Mouse (Mus musculus) embryonic facial prominence, embryonic 13.5 days (tissue): ENCODE results near the gene Lmf1. TPM values are rescaled to one million over a fixed set of nuclear protein-coding genes. Genes with fewer than 3 reads are reported as not detected.

ENCODE experiments used
- polyA plus RNA-seq: library from polyadenylated mRNA; unstranded; fragments of >200 nt; fragmentation: Nextera tagmentation; extraction: Ambion mirVana; gene quantifications from 2 replicates; pipeline ENCODE4 v1.2.1, GENCODE M21; 2015

The Lmf1 gene
- polyA plus RNA-seq, 1 experiment from 2014 or later = 33.8 TPM

Other genes starting within 250 kb of the Lmf1 start
- gene Tpsab1, start 233.5 kb upstream of the Lmf1 start, polyA plus RNA-seq = 0.21 and 0.23 TPM in 2 replicates
- gene Tpsb2, start 212.8 kb upstream of the Lmf1 start, polyA plus RNA-seq = 0.95 and 3.7 TPM in 2 replicates
- 1.0 and 2.2 TPM in 2 replicates for gene Tpsg1, start 209.8 kb upstream of the Lmf1 start, polyA plus RNA-seq
- 6.2 and 8.6 TPM in 2 replicates for gene Cacna1h, start 145.3 kb upstream of the Lmf1 start, polyA plus RNA-seq
- gene Tekt4, start 124.5 kb upstream of the Lmf1 start, polyA plus RNA-seq = not detected in 2 replicates
- 0.36 and 0.65 TPM in 2 replicates for gene Sstr5, start 81.8 kb upstream of the Lmf1 start, polyA plus RNA-seq
- 9.1 and 11.1 TPM in 2 replicates for gene Sox8, start 8.4 kb upstream of the Lmf1 start, polyA plus RNA-seq
- gene Gng13, start 138.1 kb downstream of the Lmf1 start, polyA plus RNA-seq = 5.8 and 10.3 TPM in 2 replicates
- 31.6 and 35.9 TPM in 2 replicates for gene Chtf18, start 148.3 kb downstream of the Lmf1 start, polyA plus RNA-seq
- gene Rpusd1, start 148.6 kb downstream of the Lmf1 start, polyA plus RNA-seq = 28.0 and 28.9 TPM in 2 replicates
- 0.83 TPM in 1 of 2 replicates, not detected in the other for gene Mslnl, start 157.0 kb downstream of the Lmf1 start, polyA plus RNA-seq
- gene Msln, start 175.3 kb downstream of the Lmf1 start, polyA plus RNA-seq = 0.17 and 0.42 TPM in 2 replicates
- 24.7 and 24.9 TPM in 2 replicates for gene Narfl, start 194.7 kb downstream of the Lmf1 start, polyA plus RNA-seq
- 74.6 and 89.5 TPM in 2 replicates for gene Haghl, start 206.6 kb downstream of the Lmf1 start, polyA plus RNA-seq
- gene Ccdc78, start 207.5 kb downstream of the Lmf1 start, polyA plus RNA-seq = 0.20 and 0.25 TPM in 2 replicates
- 65.3 and 78.1 TPM in 2 replicates for gene Fam173a, start 213.8 kb downstream of the Lmf1 start, polyA plus RNA-seq
- gene AC134908.4, start 216.6 kb downstream of the Lmf1 start, polyA plus RNA-seq = not detected in 2 replicates
- gene Metrn, start 218.1 kb downstream of the Lmf1 start, polyA plus RNA-seq = 43.4 and 50.1 TPM in 2 replicates
- 3.6 and 4.2 TPM in 2 replicates for gene Fbxl16, start 230.0 kb downstream of the Lmf1 start, polyA plus RNA-seq
- gene Wdr24, start 244.5 kb downstream of the Lmf1 start, polyA plus RNA-seq = 26.5 and 30.0 TPM in 2 replicates
- 48.3 and 52.8 TPM in 2 replicates for gene Jmjd8, start 249.8 kb downstream of the Lmf1 start, polyA plus RNA-seq